Comparison of ENCODE assay signal across 19 mouse cellular contexts in genomic region chr5:141433286-141433685, GRCm38 (mm10).
DNase-seq lines count a peak whose midpoint lies in the region; ATAC-seq and TF ChIP-seq lines count a peak whose summit lies in the region.
"Had no signal": no experiment of that assay in that cellular context is flagged by ENCODE, and none has a peak within 500 bp of the region (broad histone marks: within the 10 kb centered on the region; RNA-seq: fewer than 3 reads in every experiment).

No protein-coding gene starts in this region.

- peak; percentile 67 for DNase-seq in midbrain, embryonic 11.5 days (ENCODE audit: low spot score, missing footprints)
- DNase-seq in midbrain, embryonic 10.5 days (ENCODE audit: low spot score): no peak
- DNase-seq in Muller cell, postnatal 12 days (ENCODE audit: inconsistent ontology term): peak; percentile 6
- peak; percentile 60 for DNase-seq in brain, embryonic 14.5 days (ENCODE audit: low read depth)
- DNase-seq in layer of hippocampus, adult 2 months (ENCODE audit: low spot score in 2 of 2): no peak
- DNase-seq: adrenal gland, adult 2 months; adrenal gland, postnatal 10 days; adrenal gland, postnatal 25 days; cerebellum, adult 11-12 months; cerebellum, adult 2 months; cerebellum, adult 9-10 months; cerebellum, postnatal 10 days; cerebellum, postnatal 25 days had no signal

- TF ChIP-seq POLR2A in brain, embryonic 14.5 days (IDR thresholded peaks at IDR 0.05; ENCODE audit: borderline replicate concordance, extremely low read depth, insufficient read depth, insufficient read length, poor library complexity, severe bottlenecking): no peak

- no peak overlapping the region for H3K9ac ChIP-seq in midbrain, embryonic 11.5 days (ENCODE audit: low read length)
- H3K9ac ChIP-seq: embryonic facial prominence, embryonic 12.5 days; forebrain, embryonic 13.5 days had no signal

- no peak overlapping the region for H3K27ac ChIP-seq in midbrain, embryonic 11.5 days (ENCODE audit: low read depth, low read length)
- H3K27ac ChIP-seq in midbrain, embryonic 10.5 days (replicated peaks): no peak overlapping the region
- H3K27ac ChIP-seq in layer of hippocampus, adult 2 months: no peak overlapping the region
- H3K27ac ChIP-seq: embryonic facial prominence, embryonic 10.5 days; embryonic facial prominence, embryonic 12.5 days; forebrain, embryonic 13.5 days had no signal

- no peaks in the 10 kb centered on the region for H3K36me3 ChIP-seq in midbrain, embryonic 11.5 days (ENCODE audit: control insufficient read depth, insufficient read depth, low read length)
- no peaks in the 10 kb centered on the region for H3K36me3 ChIP-seq in midbrain, embryonic 10.5 days
- H3K36me3 ChIP-seq: embryonic facial prominence, embryonic 10.5 days; embryonic facial prominence, embryonic 12.5 days had no signal

- no peak overlapping the region for H3K4me3 ChIP-seq in midbrain, embryonic 11.5 days (ENCODE audit: low read depth, low read length)
- no peak overlapping the region for H3K4me3 ChIP-seq in midbrain, embryonic 10.5 days
- H3K4me3 ChIP-seq in layer of hippocampus, adult 2 months: no peak overlapping the region
- H3K4me3 ChIP-seq: embryonic facial prominence, embryonic 10.5 days; embryonic facial prominence, embryonic 12.5 days; forebrain, embryonic 13.5 days had no signal

- H3K9me3 ChIP-seq in midbrain, embryonic 11.5 days (ENCODE audit: control insufficient read depth, low read length): no peaks in the 10 kb centered on the region
- H3K9me3 ChIP-seq in midbrain, embryonic 10.5 days (replicated peaks): no peaks in the 10 kb centered on the region
- H3K9me3 ChIP-seq: embryonic facial prominence, embryonic 10.5 days; embryonic facial prominence, embryonic 12.5 days; forebrain, embryonic 13.5 days had no signal

- H3K4me1 ChIP-seq in midbrain, embryonic 11.5 days (ENCODE audit: control insufficient read depth, insufficient read depth, low read length): peaks cover 7% of the 10 kb centered on the region; the same call in 1 of the 2 replicates
- peaks cover 29% of the 10 kb centered on the region for H3K4me1 ChIP-seq in midbrain, embryonic 10.5 days
- H3K4me1 ChIP-seq: forebrain, embryonic 13.5 days had no signal

- no peak overlapping the region for H3K4me2 ChIP-seq in midbrain, embryonic 11.5 days
- H3K4me2 ChIP-seq: embryonic facial prominence, embryonic 12.5 days; forebrain, embryonic 13.5 days had no signal

- TF ChIP-seq CTCF in brain, embryonic 14.5 days (IDR thresholded peaks at IDR 0.05; ENCODE audit: borderline replicate concordance, extremely low read depth, insufficient read depth, insufficient read length): no peak
- TF ChIP-seq CTCF in layer of hippocampus, adult 2 months (conservative IDR thresholded peaks at IDR 0.05): no peak

- no peak for ATAC-seq in midbrain, embryonic 11.5 days (ENCODE audit: low FRiP score)
- ATAC-seq in activated CD4-positive, CD25-positive, alpha-beta regulatory T cell, adult 4 months: no peak
- ATAC-seq: forebrain, embryonic 13.5 days; forebrain, embryonic 16.5 days; Patski had no signal

- no peaks in the 10 kb centered on the region for H3K27me3 ChIP-seq in midbrain, embryonic 11.5 days (ENCODE audit: control insufficient read depth, insufficient read depth, low read length)
- H3K27me3 ChIP-seq in midbrain, embryonic 10.5 days (ENCODE audit: low read depth, poor library complexity, severe bottlenecking): no peaks in the 10 kb centered on the region
- H3K27me3 ChIP-seq: embryonic facial prominence, embryonic 12.5 days; Patski had no signal

- 85% methylated on average over 2 of the region's 2 CpGs for WGBS in midbrain, embryonic 11.5 days
- WGBS in midbrain, embryonic 10.5 days: 94% methylated on average over 2 of the region's 2 CpGs

Comparison
In these comparisons a context has a peak if more than half of its experiments do, and no peak if none do; other contexts are left out.
1. DNase-seq: peak in midbrain, embryonic 11.5 days (single experiment), Muller cell, postnatal 12 days (single experiment) and brain, embryonic 14.5 days (single experiment); none in midbrain, embryonic 10.5 days (single experiment) and layer of hippocampus, adult 2 months (0 of 2).